Mouse (Mus musculus): ENCODE measurements around the gene Nab2.

DNA sequence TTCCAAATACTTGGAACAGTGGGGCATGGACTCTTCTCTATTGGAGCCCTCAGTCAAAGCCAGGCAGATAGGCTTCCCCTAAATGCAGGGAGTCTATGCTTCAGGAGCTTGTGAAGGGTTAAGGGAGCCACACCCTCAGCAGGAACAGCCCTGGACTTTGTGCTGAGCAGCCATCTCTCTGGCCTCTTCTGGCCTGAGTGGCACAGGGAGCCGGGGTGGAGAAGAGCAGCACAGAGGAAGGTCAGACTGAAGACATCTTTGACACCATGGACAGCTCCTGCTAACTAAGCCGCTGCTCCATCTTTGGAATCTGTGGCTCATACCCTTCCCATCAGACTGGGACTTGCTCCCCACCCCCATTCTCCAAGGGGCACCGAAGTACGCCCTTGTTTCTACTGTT is 34.9 kb upstream of the Nab2 start:
- TF ChIP-seq CTCF (IDR thresholded peaks at IDR 0.05; ENCODE audit: borderline replicate concordance, insufficient read depth, low read depth, low read length) (no peak), POLR2A (IDR thresholded peaks at IDR 0.05; ENCODE audit: borderline replicate concordance, insufficient read depth, low read length) (no peak)
